Mouse (Mus musculus) ES-E14 (cell line): ENCODE data around the gene Tatdn2.

Source experiments
- HCFC1 ChIP-seq: IDR thresholded peaks from 2 replicates; pipeline ENCODE4 v1.6.1; 2012; ENCODE audit warnings: low read length, inconsistent platforms, borderline replicate concordance; ENCODE audit not compliant: insufficient read depth
- MAFK ChIP-seq: IDR thresholded peaks from 2 replicates; pipeline ENCODE4 v1.6.1; 2014; ENCODE audit warnings: mild to moderate bottlenecking, low read depth, low read length, inconsistent platforms; ENCODE audit not compliant: insufficient read depth
- ZNF384 ChIP-seq: IDR thresholded peaks from 2 replicates; pipeline ENCODE4 v1.6.1; 2012; ENCODE audit warnings: low read depth, low read length, inconsistent platforms

GRCm38 (mm10) chr6:113683081-113683825, 13.6 kb upstream of the Tatdn2 start:
- no peak for TF ChIP-seq HCFC1
- TF ChIP-seq ZNF384, result no peak
- no peak for TF ChIP-seq MAFK
